Mouse (Mus musculus) embryonic facial prominence, embryonic 12.5 days (tissue): Measurements from ENCODE around the gene Chil1. TPM values are rescaled to one million over a fixed set of nuclear protein-coding genes. Genes with fewer than 3 reads are reported as not detected.
A peak's percentile ranks its signal among the peaks of the same experiment; 100 is the strongest.

ENCODE experiments used
- ATAC-seq: fragments of 200-750 bp; cut with Nextera tagmentation; 2 replicates; pipeline ENCODE4 v1.8.0; 2017; ENCODE audit not compliant: insufficient number of reproducible peaks, insufficient read depth, low FRiP score, low TSS enrichment
- H3K27ac ChIP-seq: fragments of 300-500 bp; sonication (generic); 2 replicates; pipeline ENCODE4 v1.5.1; 2016; ENCODE audit warnings: mild to moderate bottlenecking
- H3K27me3 ChIP-seq: fragments of 300-500 bp; sonication (generic); 2 replicates; pipeline ENCODE4 v1.6.1; 2016; ENCODE audit warnings: mild to moderate bottlenecking, moderate library complexity
- H3K36me3 ChIP-seq: fragments of 300-500 bp; sonication (generic); 2 replicates; pipeline ENCODE4 v1.6.1; 2016; ENCODE audit warnings: mild to moderate bottlenecking
- H3K4me1 ChIP-seq: fragments of 300-500 bp; sonication (generic); 2 replicates; pipeline ENCODE4 v1.6.1; 2016
- H3K4me2 ChIP-seq: fragments of 300-500 bp; sonication (generic); replicated peaks from 2 replicates; pipeline ENCODE4 v1.6.1; 2016; ENCODE audit warnings: mild to moderate bottlenecking, moderate library complexity
- H3K4me3 ChIP-seq: fragments of 300-500 bp; sonication (generic); 2 replicates; pipeline ENCODE4 v1.5.1; 2016; ENCODE audit warnings: mild to moderate bottlenecking
- H3K9ac ChIP-seq: fragments of 300-500 bp; sonication (generic); 2 replicates; pipeline ENCODE4 v1.6.1; 2016; ENCODE audit warnings: mild to moderate bottlenecking, moderate library complexity
- H3K9me3 ChIP-seq: fragments of 300-500 bp; sonication (generic); 2 replicates; pipeline ENCODE4 v1.6.1; 2016; ENCODE audit warnings: mild to moderate bottlenecking, moderate library complexity
- WGBS: fragments of 180-500 bp; shearing (Covaris S2); methylation state at CpG from one replicate; pipeline ENCODE4 v1.1.7; 2016; 5-methylcytosine and 5-hydroxymethylcytosine counted together
- polyA plus RNA-seq: library from polyadenylated mRNA; unstranded; fragments of >200 nt; fragmentation: Nextera tagmentation; extraction: Ambion mirVana; gene quantifications from 2 replicates; pipeline ENCODE4 v1.2.1, GENCODE M21; 2016

The Chil1 gene
- polyA plus RNA-seq, 1 experiment from 2014 or later, result 3.6 TPM

GRCm38 (mm10) chr1:134210179-134210755 lies 28.3 kb downstream of the Chil1 start:
- no peak overlapping the region for H3K4me2 ChIP-seq
- no peaks in the 10 kb centered on the region for H3K36me3 ChIP-seq
- H3K4me3 ChIP-seq, result no peak overlapping the region
- H3K4me1 ChIP-seq, result peaks cover 24% of the 10 kb centered on the region
- no peaks in the 10 kb centered on the region for H3K27me3 ChIP-seq
- 55% methylated on average over 6 of the region's 6 CpGs for WGBS
- ATAC-seq, result no peak
- H3K9me3 ChIP-seq, result no peaks in the 10 kb centered on the region
- no peak overlapping the region for H3K9ac ChIP-seq
- H3K27ac ChIP-seq, result no peak overlapping the region

- Histone ChIP-seq H3K9me3 (no peaks in the 10 kb centered on the region), H3K4me1 (peaks cover 23% of the 10 kb centered on the region), H3K4me3 (no peak overlapping the region), H3K27me3 (no peaks in the 10 kb centered on the region), H3K4me2 (no peak overlapping the region), H3K36me3 (no peaks in the 10 kb centered on the region), H3K9ac (no peak overlapping the region), H3K27ac (peak overlapping the region; percentile 52; the same call in 1 of the 2 replicates)
- 47% methylated on average over 6 of the region's 6 CpGs for WGBS
- ATAC-seq, result no peak
These were observed 29.1 kb downstream of the Chil1 start for GRCm38 (mm10) chr1:134211043-134211442.

GRCm38 (mm10) chr1:134211631-134212030 lies 29.7 kb downstream of the Chil1 start:
- peaks cover 18% of the 10 kb centered on the region for H3K4me1 ChIP-seq
- H3K36me3 ChIP-seq, result no peaks in the 10 kb centered on the region
- H3K9ac ChIP-seq, result no peak overlapping the region
- ATAC-seq, result no peak
- H3K27ac ChIP-seq, result 0 out of 2 replicates have a peak overlapping the region, but pooled peaks have one; percentile 52
- no peaks in the 10 kb centered on the region for H3K9me3 ChIP-seq
- no peaks in the 10 kb centered on the region for H3K27me3 ChIP-seq
- H3K4me3 ChIP-seq, result no peak overlapping the region
- WGBS, result 10% methylated on average over 2 of the region's 2 CpGs
- H3K4me2 ChIP-seq, result no peak overlapping the region

- Histone ChIP-seq H3K36me3 (no peaks in the 10 kb centered on the region), H3K4me1 (peaks cover 23% of the 10 kb centered on the region), H3K4me2 (no peak overlapping the region), H3K9ac (no peak overlapping the region), H3K4me3 (no peak overlapping the region), H3K9me3 (no peaks in the 10 kb centered on the region), H3K27me3 (no peaks in the 10 kb centered on the region), H3K27ac (no peak overlapping the region)
- ATAC-seq, result no peak
- 71% methylated on average over 6 of the region's 6 CpGs for WGBS
These were observed 30.4 kb downstream of the Chil1 start for GRCm38 (mm10) chr1:134212351-134212750.

- ATAC-seq, result no peak
- H3K27me3 ChIP-seq, result no peaks in the 10 kb centered on the region
- peaks cover 24% of the 10 kb centered on the region for H3K4me1 ChIP-seq
- no peak overlapping the region for H3K9ac ChIP-seq
- no peaks in the 10 kb centered on the region for H3K36me3 ChIP-seq
- H3K27ac ChIP-seq, result no peak overlapping the region
- 70% methylated on average over 7 of the region's 7 CpGs for WGBS
- H3K9me3 ChIP-seq, result no peaks in the 10 kb centered on the region
- H3K4me2 ChIP-seq, result no peak overlapping the region
- no peak overlapping the region for H3K4me3 ChIP-seq
These were observed 31.4 kb downstream of the Chil1 start for GRCm38 (mm10) chr1:134213405-134213804.

GRCm38 (mm10) chr1:134215059-134215458 lies 33.1 kb downstream of the Chil1 start:
- whole genome bisulfite sequencing, result 56% methylated on average over 7 of the region's 7 CpGs
- Histone ChIP-seq H3K4me3 (no peak overlapping the region), H3K36me3 (no peaks in the 10 kb centered on the region), H3K9ac (no peak overlapping the region), H3K27ac (no peak overlapping the region), H3K4me2 (no peak overlapping the region), H3K9me3 (no peaks in the 10 kb centered on the region), H3K27me3 (no peaks in the 10 kb centered on the region), H3K4me1 (peaks cover 24% of the 10 kb centered on the region)
- ATAC-seq, result no peak

- peaks cover 17% of the 10 kb centered on the region for H3K4me1 ChIP-seq
- H3K27ac ChIP-seq, result no peak overlapping the region
- no peaks in the 10 kb centered on the region for H3K27me3 ChIP-seq
- 31% methylated on average over 11 of the region's 11 CpGs for WGBS
- ATAC-seq, result no peak
- H3K4me3 ChIP-seq, result no peak overlapping the region
- no peaks in the 10 kb centered on the region for H3K9me3 ChIP-seq
- no peak overlapping the region for H3K9ac ChIP-seq
- no peak overlapping the region for H3K4me2 ChIP-seq
- no peaks in the 10 kb centered on the region for H3K36me3 ChIP-seq
These were observed 34.0 kb downstream of the Chil1 start for GRCm38 (mm10) chr1:134215751-134216628.

- WGBS, result 84% methylated on average over 2 of the region's 2 CpGs
- Histone ChIP-seq H3K9me3 (no peaks in the 10 kb centered on the region), H3K9ac (no peak overlapping the region), H3K4me1 (peaks cover 11% of the 10 kb centered on the region), H3K36me3 (no peaks in the 10 kb centered on the region), H3K27me3 (no peaks in the 10 kb centered on the region), H3K27ac (no peak overlapping the region), H3K4me3 (no peak overlapping the region), H3K4me2 (no peak overlapping the region)
- ATAC-seq, result no peak
These were observed 34.6 kb downstream of the Chil1 start for GRCm38 (mm10) chr1:134216629-134216971.

GRCm38 (mm10) chr1:134217028-134217481 lies 35.1 kb downstream of the Chil1 start:
- no peak for ATAC-seq
- no peaks in the 10 kb centered on the region for H3K27me3 ChIP-seq
- no peaks in the 10 kb centered on the region for H3K36me3 ChIP-seq
- no peak overlapping the region for H3K27ac ChIP-seq
- no peak overlapping the region for H3K4me2 ChIP-seq
- no peak overlapping the region for H3K9ac ChIP-seq
- 67% methylated on average over 12 of the region's 12 CpGs for WGBS
- H3K4me3 ChIP-seq, result no peak overlapping the region
- peaks cover 6% of the 10 kb centered on the region; the same call in 1 of the 2 replicates for H3K4me1 ChIP-seq
- no peaks in the 10 kb centered on the region for H3K9me3 ChIP-seq

- WGBS, result 75% methylated on average over 3 of the region's 3 CpGs
- H3K9me3 ChIP-seq, result no peaks in the 10 kb centered on the region
- no peak overlapping the region for H3K27ac ChIP-seq
- no peaks in the 10 kb centered on the region for H3K27me3 ChIP-seq
- no peak for ATAC-seq
- no peak overlapping the region for H3K4me2 ChIP-seq
- no peak overlapping the region for H3K9ac ChIP-seq
- no peak overlapping the region for H3K4me3 ChIP-seq
- no peaks in the 10 kb centered on the region for H3K36me3 ChIP-seq
- H3K4me1 ChIP-seq, result 0 out of 2 replicates have a peak, but pooled peaks cover 5% of the 10 kb centered on the region
These were observed 36.0 kb downstream of the Chil1 start for GRCm38 (mm10) chr1:134217942-134218341.

GRCm38 (mm10) chr1:134219608-134220007 lies 37.6 kb downstream of the Chil1 start:
- no peaks in the 10 kb centered on the region for H3K9me3 ChIP-seq
- no peak overlapping the region for H3K4me3 ChIP-seq
- WGBS, result 80% methylated on average over 5 of the region's 5 CpGs
- H3K36me3 ChIP-seq, result no peaks in the 10 kb centered on the region
- no peaks in the 10 kb centered on the region for H3K27me3 ChIP-seq
- H3K4me2 ChIP-seq, result no peak overlapping the region
- ATAC-seq, result no peak
- H3K9ac ChIP-seq, result no peak overlapping the region
- no peak overlapping the region for H3K27ac ChIP-seq
- 0 out of 2 replicates have a peak, but pooled peaks cover 5% of the 10 kb centered on the region for H3K4me1 ChIP-seq

GRCm38 (mm10) chr1:134221172-134221571 lies 39.2 kb downstream of the Chil1 start:
- ATAC-seq, result no peak
- Histone ChIP-seq H3K36me3 (no peaks in the 10 kb centered on the region), H3K4me3 (no peak overlapping the region), H3K9ac (no peak overlapping the region), H3K4me2 (no peak overlapping the region), H3K9me3 (no peaks in the 10 kb centered on the region), H3K4me1 (0 out of 2 replicates have a peak, but pooled peaks cover 5% of the 10 kb centered on the region), H3K27me3 (no peaks in the 10 kb centered on the region), H3K27ac (no peak overlapping the region)
- WGBS, result 89% methylated on average over 1 of the region's 1 CpGs
